Mouse (Mus musculus): ENCODE results near the gene Smad9.
"Not testable (repeated sequence)": the region's sequence is repeated elsewhere in the genome, so short reads cannot be mapped to it uniquely, and the experiment has no call there.

Smad9 gene

GRCm38 (mm10) chr3:54757446-54757845, 2.1 kb downstream of the Smad9 start:
- DNase-seq (ENCODE audit: low spot score) = no peak

- no peak for DNase-seq (ENCODE audit: low spot score)
Observed at GRCm38 (mm10) chr3:54759211-54759610, 3.8 kb downstream of the Smad9 start.

GRCm38 (mm10) chr3:54760321-54761115, 5.1 kb downstream of the Smad9 start:
- peak; percentile 88 for DNase-seq (ENCODE audit: low spot score)

- no peak for DNase-seq (ENCODE audit: low spot score)
Observed at GRCm38 (mm10) chr3:54761258-54761657, 5.9 kb downstream of the Smad9 start.

GRCm38 (mm10) chr3:54764418-54764817, 9.0 kb downstream of the Smad9 start:
- no peak for DNase-seq (ENCODE audit: low spot score)

- not testable (repeated sequence) for DNase-seq (ENCODE audit: low spot score)
Observed at GRCm38 (mm10) chr3:54765521-54765920, 10.1 kb downstream of the Smad9 start.

- DNase-seq (ENCODE audit: low spot score) = no peak
Observed at GRCm38 (mm10) chr3:54766034-54766433, 10.7 kb downstream of the Smad9 start.

GRCm38 (mm10) chr3:54766811-54767210, 11.4 kb downstream of the Smad9 start:
- DNase-seq (ENCODE audit: low spot score) = no peak

GRCm38 (mm10) chr3:54768592-54768991, 13.2 kb downstream of the Smad9 start:
- DNase-seq (ENCODE audit: low spot score) = no peak

- DNase-seq (ENCODE audit: low spot score) = no peak
Observed at GRCm38 (mm10) chr3:54769349-54770275, 14.2 kb downstream of the Smad9 start.

- no peak for DNase-seq (ENCODE audit: low spot score)
Observed at GRCm38 (mm10) chr3:54773613-54774012, 18.2 kb downstream of the Smad9 start.

- no peak for DNase-seq (ENCODE audit: low spot score)
Observed at GRCm38 (mm10) chr3:54775989-54776631, 20.7 kb downstream of the Smad9 start.

GRCm38 (mm10) chr3:54790601-54791000, 35.2 kb downstream of the Smad9 start:
- no peak for DNase-seq (ENCODE audit: low spot score)

GRCm38 (mm10) chr3:54791822-54792677, 36.7 kb downstream of the Smad9 start:
- no peak for DNase-seq (ENCODE audit: low spot score)

GRCm38 (mm10) chr3:54793762-54794161, 38.4 kb downstream of the Smad9 start:
- no peak for DNase-seq (ENCODE audit: low spot score)

- DNase-seq (ENCODE audit: low spot score) = no peak
Observed at GRCm38 (mm10) chr3:54795379-54795778, 40.0 kb downstream of the Smad9 start.

GRCm38 (mm10) chr3:54795806-54796205, 40.4 kb downstream of the Smad9 start:
- DNase-seq (ENCODE audit: low spot score) = no peak

GRCm38 (mm10) chr3:54797211-54797610, 41.8 kb downstream of the Smad9 start:
- DNase-seq (ENCODE audit: low spot score) = peak; percentile 13

- DNase-seq (ENCODE audit: low spot score) = no peak
Observed at GRCm38 (mm10) chr3:54803713-54804112, 48.3 kb downstream of the Smad9 start.

- DNase-seq (ENCODE audit: low spot score) = no peak
Observed at GRCm38 (mm10) chr3:54807061-54807661, 51.8 kb downstream of the Smad9 start.

- DNase-seq (ENCODE audit: low spot score) = peak; percentile 97
Observed at GRCm38 (mm10) chr3:54807666-54808217, 52.4 kb downstream of the Smad9 start, which contains the start of gene Rfxap. Gene Rfxap (minus strand): TSS chr3:54807791.
